Mouse (Mus musculus) testis, postnatal 10 days (tissue): Measurements from ENCODE around the gene Nup43.

ENCODE experiments used
- DNase-seq: peaks from one replicate; pipeline ENCODE4 v3.0.0; 2021; ENCODE audit warnings: low spot score

The Nup43 gene

GRCm38 (mm10) chr10:7686902-7687301, 19.6 kb downstream of the Nup43 start:
- no peak for DNase-seq

GRCm38 (mm10) chr10:7695286-7695685, 28.0 kb downstream of the Nup43 start:
- DNase-seq = no peak

GRCm38 (mm10) chr10:7700120-7700519, 32.8 kb downstream of the Nup43 start:
- no peak for DNase-seq

GRCm38 (mm10) chr10:7702586-7702985, 35.3 kb downstream of the Nup43 start:
- no peak for DNase-seq

GRCm38 (mm10) chr10:7710121-7710520, 42.8 kb downstream of the Nup43 start:
- no peak for DNase-seq

GRCm38 (mm10) chr10:7712506-7712905, 45.2 kb downstream of the Nup43 start:
- no peak for DNase-seq

GRCm38 (mm10) chr10:7715056-7715455, 47.8 kb downstream of the Nup43 start:
- DNase-seq = no peak

- peak; percentile 98 for DNase-seq
Measured at GRCm38 (mm10) chr10:7725751-7726500, 58.6 kb downstream of the Nup43 start, which contains the start of gene Katna1. TSS of gene Katna1 (plus strand) at chr10:7726000.

- no peak for DNase-seq
Measured at GRCm38 (mm10) chr10:7726501-7726812, 59.2 kb downstream of the Nup43 start.

- no peak for DNase-seq
Measured at GRCm38 (mm10) chr10:7727011-7727410, 59.7 kb downstream of the Nup43 start.
